Mouse (Mus musculus) mesoderm, embryonic 11.5 days (tissue): ENCODE measurements around the gene Rictor.
"Not testable (repeated sequence)": the region's sequence is repeated elsewhere in the genome, so short reads cannot be mapped to it uniquely, and the experiment has no call there.

ENCODE experiments used
- DNase-seq: peaks from one replicate; pipeline ENCODE4 v3.0.0-alpha.2; 2012; ENCODE audit warnings: low read depth, low spot score

The Rictor gene

GRCm38 (mm10) chr15:6733076-6733475 lies 24.9 kb downstream of the Rictor start:
- no peak for DNase-seq

GRCm38 (mm10) chr15:6739180-6739579 lies 31.0 kb downstream of the Rictor start:
- no peak for DNase-seq

- DNase-seq: no peak
Observed at GRCm38 (mm10) chr15:6742337-6743025, 34.3 kb downstream of the Rictor start.

DNA sequence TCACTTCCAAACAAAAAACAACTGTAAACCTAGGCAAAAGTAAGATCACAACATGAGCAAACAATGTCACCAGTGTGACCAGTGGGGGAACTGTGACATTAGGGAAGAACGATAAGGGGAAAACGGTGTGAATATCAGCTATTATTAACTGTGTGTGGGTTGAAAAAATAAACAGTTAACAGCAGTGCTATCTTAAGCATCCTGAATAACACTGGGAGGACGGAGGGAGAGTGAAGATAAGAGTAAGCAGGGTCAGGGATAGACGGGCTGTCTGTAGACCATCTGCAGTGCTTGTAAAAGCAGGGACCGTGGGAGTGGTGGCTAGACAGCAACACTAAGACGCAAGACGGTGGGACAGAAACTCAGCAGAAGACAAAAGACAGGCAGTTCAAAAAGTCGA lies 35.5 kb downstream of the Rictor start:
- DNase-seq: peak; percentile 8

DNA sequence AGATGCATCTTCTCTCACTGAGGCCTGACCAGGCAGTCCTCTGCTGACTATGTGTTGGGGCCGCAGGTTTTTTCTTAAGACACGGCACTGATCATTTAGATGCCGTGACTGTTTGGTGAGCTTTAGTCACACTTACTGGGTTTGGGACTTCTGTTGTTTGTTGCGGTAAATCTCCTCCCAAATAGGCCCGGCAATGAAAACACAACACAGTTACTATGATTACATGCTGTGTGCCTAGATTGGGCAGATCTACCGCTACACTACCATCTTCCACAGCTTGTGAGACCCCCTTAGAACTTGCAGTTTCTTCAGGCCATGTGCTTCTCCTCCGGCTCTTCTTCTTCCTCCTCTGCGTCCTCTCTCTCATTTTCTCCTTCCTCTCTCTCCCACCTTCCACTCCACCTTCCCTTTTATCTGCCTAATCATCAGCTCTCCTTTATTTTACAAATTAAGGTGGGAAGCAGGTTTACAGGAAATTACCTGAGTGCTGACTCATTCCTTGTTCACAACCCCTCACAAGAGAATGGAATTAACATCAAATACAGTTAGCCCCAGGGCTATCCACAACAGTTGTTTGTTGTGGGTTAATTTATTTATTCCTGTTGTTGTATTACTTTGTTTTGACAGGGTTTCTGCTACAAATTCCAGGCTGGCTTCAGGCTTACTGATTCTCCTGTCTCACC lies 38.3 kb downstream of the Rictor start:
- DNase-seq: not testable (repeated sequence)

GRCm38 (mm10) chr15:6747001-6747400 lies 38.8 kb downstream of the Rictor start:
- DNase-seq: no peak

DNA sequence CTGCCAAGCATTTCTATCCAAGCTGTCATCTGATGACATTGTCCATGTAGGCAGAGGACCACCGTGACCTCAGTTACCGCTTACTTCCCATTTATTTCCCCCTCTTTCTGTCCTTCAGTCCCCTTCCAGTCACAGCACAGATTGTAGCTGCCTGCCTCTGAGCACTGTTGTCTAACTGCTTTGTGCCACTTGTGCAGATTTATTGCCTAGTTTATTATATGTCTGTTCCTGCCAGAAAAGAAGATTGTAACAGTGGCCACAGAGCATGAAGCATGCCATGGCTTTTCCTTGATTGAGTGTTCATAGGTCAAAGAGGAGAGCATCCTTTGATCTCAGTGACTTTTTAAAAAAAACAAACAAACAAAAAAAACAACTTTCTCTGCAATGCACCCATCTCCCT lies 46.2 kb downstream of the Rictor start:
- DNase-seq: peak; percentile 8

DNA sequence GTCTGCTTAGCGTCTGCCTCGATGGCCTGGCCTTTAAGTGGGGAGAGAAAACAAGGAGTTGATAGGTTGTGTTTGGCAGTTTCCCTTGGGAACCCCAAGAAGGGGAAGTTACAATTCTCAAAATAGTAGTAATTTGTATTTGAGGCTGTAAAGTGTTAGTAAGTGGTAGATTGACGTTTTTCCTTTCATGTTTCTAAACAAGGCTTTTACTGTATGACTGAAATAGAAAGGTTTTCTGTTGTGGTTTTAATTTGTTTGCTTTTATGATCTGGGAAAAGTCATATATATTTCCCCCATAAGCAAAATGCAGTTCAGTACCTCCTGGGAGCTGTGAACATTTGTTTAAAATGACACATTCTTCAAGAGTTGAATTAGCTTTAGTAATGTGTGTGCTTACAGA lies 64.1 kb downstream of the Rictor start:
- DNase-seq: no peak

GRCm38 (mm10) chr15:6786212-6786611 lies 78.0 kb downstream of the Rictor start:
- no peak for DNase-seq

DNA sequence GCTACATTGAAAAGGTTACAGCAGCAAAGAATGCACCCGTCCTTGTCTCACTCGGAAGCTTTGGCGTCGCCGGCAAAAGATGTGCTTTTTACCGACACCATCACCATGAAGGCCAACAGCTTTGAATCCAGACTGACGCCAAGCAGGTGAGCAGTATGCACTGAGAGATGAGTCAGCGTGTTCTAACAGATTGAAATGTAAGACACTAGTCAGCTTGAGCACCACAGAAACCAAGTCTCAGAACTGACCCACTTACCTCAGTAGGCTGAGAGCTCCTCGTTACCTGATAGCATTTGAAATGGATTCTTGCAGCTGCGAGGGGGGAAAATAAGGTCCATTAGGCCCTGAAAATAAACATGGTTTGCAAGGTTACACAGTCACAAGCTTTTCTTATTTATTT lies 79.1 kb downstream of the Rictor start:
- no peak for DNase-seq

DNA sequence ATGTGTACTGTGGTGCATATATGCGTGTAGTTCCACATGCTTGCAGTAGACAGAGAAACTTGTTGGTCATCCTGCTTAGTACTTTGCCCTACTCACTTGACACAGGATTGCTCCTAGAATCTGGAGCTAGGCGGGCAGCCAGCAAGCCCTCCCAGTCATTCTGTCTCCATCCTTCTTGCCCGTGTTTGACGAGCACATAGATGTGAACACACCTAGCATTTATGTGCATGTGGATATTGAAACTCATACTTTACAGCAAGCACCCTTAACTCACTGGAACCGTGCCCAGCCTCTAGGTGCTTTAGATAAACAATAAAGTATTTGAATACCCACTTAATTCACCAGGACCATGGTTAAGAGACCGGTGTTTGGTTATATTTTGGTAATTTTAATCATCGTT lies 81.8 kb downstream of the Rictor start:
- no peak for DNase-seq

DNA sequence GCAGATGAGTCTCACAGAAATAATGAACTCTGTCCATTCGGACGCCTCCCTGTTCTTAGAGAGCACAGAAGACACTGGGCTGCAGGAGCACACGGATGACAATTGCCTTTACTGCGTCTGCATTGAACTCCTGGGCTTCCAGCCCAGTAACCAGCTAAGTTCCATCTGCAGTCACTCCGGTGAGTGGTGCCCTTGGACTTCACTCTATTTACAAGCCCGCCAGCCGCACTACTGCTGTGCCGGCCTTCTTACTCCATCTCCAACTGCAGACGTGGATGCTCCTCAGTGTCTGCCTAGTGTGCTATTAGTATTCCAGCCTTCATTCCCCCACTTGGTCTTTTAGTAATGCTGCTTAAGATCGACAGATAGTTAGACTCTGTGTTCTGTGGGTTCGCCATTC lies 83.5 kb downstream of the Rictor start:
- DNase-seq: no peak

DNA sequence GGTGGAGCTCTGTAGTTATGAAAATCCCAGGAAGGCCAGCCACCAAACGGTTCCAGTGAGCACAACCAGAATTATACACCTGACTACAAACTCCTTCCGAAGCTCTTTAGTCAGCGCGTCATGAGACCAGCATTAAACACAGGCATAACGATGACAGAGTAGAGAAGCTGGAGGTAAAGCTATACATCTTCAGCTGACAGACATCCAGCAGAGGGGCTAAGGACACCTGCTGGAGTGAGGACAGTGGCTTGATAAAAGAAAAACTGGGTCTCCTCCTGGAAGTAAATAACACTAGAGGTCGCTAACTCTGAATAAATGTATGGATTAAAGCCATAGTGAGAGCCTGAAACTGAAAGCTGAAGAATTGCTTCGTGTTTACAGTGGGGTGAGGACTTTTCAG lies 84.7 kb downstream of the Rictor start:
- DNase-seq: no peak

GRCm38 (mm10) chr15:6801212-6801611 lies 93.0 kb downstream of the Rictor start:
- not testable (repeated sequence) for DNase-seq

DNA sequence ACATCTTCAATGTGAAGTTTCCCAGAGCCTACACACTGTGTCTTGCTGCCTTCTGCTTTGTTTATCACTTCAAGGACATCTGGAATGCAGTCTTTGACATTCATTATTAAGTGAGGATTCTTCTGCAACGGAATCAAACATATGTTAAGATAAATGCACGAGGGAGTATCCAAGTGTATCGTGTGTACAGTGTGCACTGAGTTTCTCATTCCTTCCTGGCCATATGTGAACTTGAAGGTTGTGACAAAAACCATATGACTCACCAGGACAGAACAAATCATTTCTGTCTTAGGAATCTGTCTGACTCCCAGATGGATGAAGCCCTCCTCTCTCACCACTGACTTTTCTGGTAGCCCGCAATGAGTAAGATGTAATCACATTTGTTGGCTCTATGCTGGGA lies 107.6 kb downstream of the Rictor start:
- DNase-seq: no peak

GRCm38 (mm10) chr15:6840199-6840598 lies 132.0 kb downstream of the Rictor start:
- peak; percentile 6 for DNase-seq

GRCm38 (mm10) chr15:6849851-6850250 lies 141.7 kb downstream of the Rictor start:
- DNase-seq: no peak
